8 mouse cellular contexts compared by ENCODE assay signal in the genomic region with DNA sequence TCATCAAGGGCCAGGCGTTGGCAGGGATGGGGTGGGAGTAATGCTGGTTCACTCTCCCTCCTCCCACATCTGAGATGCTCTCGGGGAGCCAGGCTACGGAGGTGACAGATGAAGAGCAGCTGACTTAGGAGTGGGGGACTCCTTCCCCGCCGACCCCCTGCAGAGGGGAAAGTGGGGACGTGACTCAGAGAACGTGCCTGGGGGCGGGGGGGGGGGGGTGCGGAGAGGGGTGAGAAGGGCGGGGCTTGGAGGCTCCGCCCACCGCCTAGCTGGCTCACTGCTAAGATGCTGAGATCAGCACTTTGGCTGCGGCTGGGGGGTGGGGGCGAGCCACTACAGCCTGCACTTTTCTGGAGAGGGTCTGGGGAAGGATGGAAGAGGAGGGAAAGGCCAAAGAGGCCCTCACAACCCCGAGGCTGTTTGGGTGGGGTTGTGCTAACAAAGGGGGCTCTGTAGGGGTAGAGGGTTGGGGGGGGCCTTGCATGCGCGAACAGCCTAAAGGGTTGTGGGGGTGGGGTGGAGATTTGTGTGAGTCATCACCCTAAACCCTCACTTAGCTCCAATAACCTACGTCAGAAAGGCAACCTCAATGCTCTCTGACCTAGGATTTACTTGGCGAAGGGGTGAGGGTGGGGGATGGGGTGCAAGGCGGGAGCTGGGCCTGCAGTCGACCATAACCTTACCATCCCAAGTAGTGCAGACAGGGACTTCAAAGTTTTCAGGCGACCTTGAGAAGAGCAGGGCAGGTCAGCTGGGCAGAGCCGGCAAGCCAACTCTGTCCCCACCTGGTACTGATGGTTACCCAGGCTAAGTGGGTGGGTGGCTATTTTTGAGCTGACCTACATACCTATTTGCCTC. TPM values are rescaled to one million over a fixed set of nuclear protein-coding genes. Genes with fewer than 3 reads are reported as not detected.
DNase-seq lines count a peak whose midpoint lies in the region; ATAC-seq and TF ChIP-seq lines count a peak whose summit lies in the region.

No protein-coding gene starts in this region.

- ATAC-seq in intestine, embryonic 15.5 days = peak; percentile 48
- ATAC-seq in erythroid progenitor cell, adult 5-6 weeks (replicated peaks; ENCODE audit: low FRiP score, poor library complexity, severe bottlenecking) = no peak

- TF ChIP-seq CTCF in lung, adult 2 months (IDR thresholded peaks at IDR 0.05; ENCODE audit: insufficient read depth, low read length) = no peak
- TF ChIP-seq CTCF in embryonic fibroblast, embryonic 13.5 days (IDR thresholded peaks at IDR 0.05; ENCODE audit: borderline replicate concordance, insufficient read depth, low read length) = no peak

- TF ChIP-seq POLR2A in lung, adult 2 months (IDR thresholded peaks at IDR 0.05; ENCODE audit: borderline replicate concordance, extremely low read depth, low read depth, low read length) = no peak
- TF ChIP-seq POLR2A in embryonic fibroblast, embryonic 13.5 days (IDR thresholded peaks at IDR 0.05; ENCODE audit: low read depth, low read length) = no peak

- 19% methylated on average over 20 of the region's 23 CpGs for WGBS in lung, adult 2 months
- WGBS in intestine, embryonic 15.5 days = 6% methylated on average over 22 of the region's 23 CpGs

- no peaks in the 10 kb centered on the region for H3K36me3 ChIP-seq in intestine, embryonic 15.5 days

- H3K27ac ChIP-seq in embryonic fibroblast, embryonic 13.5 days (ENCODE audit: insufficient read depth, low read length) = peak overlapping the region; percentile 57
- H3K27ac ChIP-seq in intestine, embryonic 15.5 days = peak overlapping the region; percentile 68

- H3K4me1 ChIP-seq in lung, adult 2 months (ENCODE audit: control insufficient read depth, insufficient read depth, low read length) = 0 out of 2 replicates have a peak, but pooled peaks cover 3% of the 10 kb centered on the region
- H3K4me1 ChIP-seq in embryonic fibroblast, embryonic 13.5 days (ENCODE audit: control insufficient read depth, insufficient read depth, low read length) = no peaks in the 10 kb centered on the region
- peaks cover 27% of the 10 kb centered on the region for H3K4me1 ChIP-seq in intestine, embryonic 15.5 days (replicated peaks)

- DNase-seq in lung, postnatal 10 days = peak; percentile 45
- no peak for DNase-seq in lung, adult 2 months
- peak; percentile 66 for DNase-seq in naive thymus-derived CD4-positive, alpha-beta T cell, adult 2 months (ENCODE audit: low read depth)
- no peak for DNase-seq in cerebellum, adult 9-10 months
- no peak for DNase-seq in spleen, postnatal 36 days (ENCODE audit: low spot score in 2 of 2)

- H3K9me3 ChIP-seq in intestine, embryonic 15.5 days = no peaks in the 10 kb centered on the region

- no peaks in the 10 kb centered on the region for H3K27me3 ChIP-seq in intestine, embryonic 15.5 days (replicated peaks)

- H3K9ac ChIP-seq in intestine, embryonic 15.5 days = no peak overlapping the region

- peak overlapping the region; percentile 47 for H3K4me2 ChIP-seq in intestine, embryonic 15.5 days (replicated peaks)

- H3K4me3 ChIP-seq in lung, adult 2 months (replicated peaks; ENCODE audit: extremely low read depth, low read depth, low read length) = no peak overlapping the region
- H3K4me3 ChIP-seq in embryonic fibroblast, embryonic 13.5 days (ENCODE audit: insufficient read depth, low read length) = no peak overlapping the region
- no peak overlapping the region for H3K4me3 ChIP-seq in intestine, embryonic 15.5 days (replicated peaks)

RNA-seq across cellular contexts. Expression of gene Ddit4, which starts 13.1 kb away (rescaled TPM):
- polyA plus RNA-seq in lung, adult 2 months (2012; rRNA removed) = 32.6 and 53.4 TPM in 2 replicates
- polyA plus RNA-seq in embryonic fibroblast, embryonic 13.5 days (2011; ENCODE audit: insufficient read length, low read depth, missing spikeins) = 150 and 156 TPM in 2 replicates
- 35.4 and 35.7 TPM in 2 replicates for polyA plus RNA-seq in intestine, embryonic 15.5 days (2015; fragmentation: Nextera tagmentation; extraction: Ambion mirVana)
- 0.72 and 3.8 TPM in 2 replicates for total RNA-seq in erythroid progenitor cell, adult 5-6 weeks (2015; ENCODE audit: low replicate concordance)
- total RNA-seq in erythroid progenitor cell, adult 5-6 weeks (2017; ENCODE audit: low replicate concordance) = 1.9 TPM in 1 of 2 replicates, not detected in the other

RNA-seq across cellular contexts. Expression of gene Ascc1, which starts 37.9 kb away (rescaled TPM):
- 21.1 and 29.5 TPM in 2 replicates for polyA plus RNA-seq in lung, adult 2 months (2012; rRNA removed)
- 25.9 and 27.8 TPM in 2 replicates for polyA plus RNA-seq in embryonic fibroblast, embryonic 13.5 days (2011; ENCODE audit: insufficient read length, low read depth, missing spikeins)
- polyA plus RNA-seq in intestine, embryonic 15.5 days (2015; fragmentation: Nextera tagmentation; extraction: Ambion mirVana) = 45.2 and 45.3 TPM in 2 replicates
- total RNA-seq in erythroid progenitor cell, adult 5-6 weeks (2015; ENCODE audit: low replicate concordance) = 11.3 and 21.6 TPM in 2 replicates
- total RNA-seq in erythroid progenitor cell, adult 5-6 weeks (2017; ENCODE audit: low replicate concordance) = 9.6 and 22.6 TPM in 2 replicates

RNA-seq across cellular contexts. Expression of gene Anapc16, which starts 38.2 kb away (rescaled TPM):
- 61.1 and 64.5 TPM in 2 replicates for polyA plus RNA-seq in lung, adult 2 months (2012; rRNA removed)
- polyA plus RNA-seq in embryonic fibroblast, embryonic 13.5 days (2011; ENCODE audit: insufficient read length, low read depth, missing spikeins) = 47.3 and 63.4 TPM in 2 replicates
- polyA plus RNA-seq in intestine, embryonic 15.5 days (2015; fragmentation: Nextera tagmentation; extraction: Ambion mirVana) = 99.9 and 101 TPM in 2 replicates
- 42.5 and 54.5 TPM in 2 replicates for total RNA-seq in erythroid progenitor cell, adult 5-6 weeks (2015; ENCODE audit: low replicate concordance)
- total RNA-seq in erythroid progenitor cell, adult 5-6 weeks (2017; ENCODE audit: low replicate concordance) = 34.0 and 36.5 TPM in 2 replicates

Comparison
In these comparisons a context has a peak if more than half of its experiments do, and no peak if none do; other contexts are left out.
1. DNase-seq: peak in lung, postnatal 10 days (single experiment) and naive thymus-derived CD4-positive, alpha-beta T cell, adult 2 months (single experiment); none in lung, adult 2 months (single experiment), cerebellum, adult 9-10 months (single experiment) and spleen, postnatal 36 days (0 of 2).